Mouse (Mus musculus) cerebellum, adult 8-10 months (tissue): ENCODE measurements at regions not wholly inside any gene's neighbourhood (a gene's known extent, or its start where the extent isn't known, plus 50 kb on each side); places are given as distances from the start of the nearest gene placed in this dataset.
A peak's percentile ranks its signal among the peaks of the same experiment; 100 is the strongest.
"Not testable (repeated sequence)": the region's sequence is repeated elsewhere in the genome, so short reads cannot be mapped to it uniquely, and the experiment has no call there.

Experiments
- DNase-seq: peaks from one replicate; pipeline ENCODE4 v3.0.0; 2022

DNA sequence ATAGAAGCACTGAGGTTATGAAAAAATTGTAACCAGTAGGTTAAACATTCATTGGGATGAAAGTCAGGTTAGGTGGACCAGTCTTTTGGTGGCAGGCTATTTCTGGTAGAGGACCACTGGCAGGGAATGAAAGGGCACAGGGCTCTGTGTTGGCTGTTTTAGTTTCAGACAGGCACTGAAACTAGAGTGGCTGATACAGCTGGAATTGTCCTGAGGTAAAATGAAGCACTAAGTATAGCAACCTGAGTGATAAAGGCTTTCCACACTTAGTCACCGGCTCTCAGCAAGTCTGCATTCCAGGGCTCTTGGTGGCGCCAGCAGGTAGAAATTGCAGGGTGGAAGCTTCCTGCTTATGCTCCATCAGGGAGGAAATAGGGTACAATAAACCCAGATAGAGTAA, 262.2 kb upstream of the Tmpo start:
- DNase-seq: no peak

DNA sequence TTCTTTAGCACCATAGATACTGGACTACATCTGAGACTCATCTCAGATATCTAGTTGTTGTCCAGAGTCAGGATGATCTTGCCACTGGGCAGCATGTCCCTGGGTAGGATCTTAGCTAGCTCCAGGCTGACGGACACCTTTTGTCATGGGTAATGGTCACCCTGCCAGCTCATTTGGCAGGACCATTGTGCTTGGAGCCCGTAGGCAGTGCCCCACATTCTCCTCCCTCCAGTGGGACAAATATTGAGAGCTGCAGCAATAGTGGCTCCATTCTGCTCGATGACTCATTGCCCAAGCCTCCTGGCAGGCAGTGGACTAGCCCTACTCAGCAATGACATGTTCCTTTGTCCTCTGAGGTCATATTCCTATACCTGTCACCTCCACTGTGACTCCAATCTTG, 258.9 kb upstream of the Tmpo start:
- DNase-seq: no peak

DNA sequence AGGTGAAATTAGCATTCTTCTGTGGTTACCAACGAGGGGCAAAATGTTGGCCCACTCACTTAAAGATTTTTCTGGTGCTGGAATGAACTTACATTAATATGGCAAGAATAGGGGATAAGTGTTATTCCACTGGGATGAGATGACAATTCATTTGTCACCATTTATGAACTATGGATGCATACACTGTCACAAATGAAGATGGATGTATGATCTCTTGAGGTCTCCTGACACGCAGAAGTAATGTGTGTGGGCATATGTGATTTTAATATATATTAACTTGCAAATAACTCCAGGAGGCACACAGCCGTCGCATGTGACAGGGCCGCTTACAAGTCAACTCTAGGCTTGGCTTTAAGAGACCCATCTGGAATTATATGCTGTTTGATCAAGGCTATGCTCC, 256.8 kb upstream of the Tmpo start:
- no peak for DNase-seq

DNA sequence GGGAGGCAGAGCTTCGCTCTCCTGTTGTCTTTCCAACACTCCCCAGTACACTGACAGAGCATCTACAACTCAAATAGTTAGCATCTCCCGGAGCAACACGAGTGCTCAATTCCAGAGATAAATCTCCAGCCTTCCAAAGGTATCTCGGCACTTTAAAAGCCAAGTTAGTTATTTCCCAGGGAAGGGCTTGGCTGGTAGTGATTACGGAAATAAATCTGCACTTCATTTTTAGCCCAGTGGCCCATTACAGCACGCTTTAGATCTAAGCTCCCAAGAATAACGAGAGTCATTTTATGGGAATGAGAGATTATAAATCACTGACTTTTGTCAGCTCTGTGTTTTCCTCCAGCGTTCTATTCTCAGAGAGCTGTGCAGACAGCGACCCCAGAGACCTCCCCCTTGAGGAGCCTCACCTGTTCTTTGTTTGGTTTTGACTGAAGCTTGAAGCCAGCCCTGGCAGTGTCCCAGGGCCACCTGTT, 255.0 kb upstream of the Tmpo start:
- no peak for DNase-seq

DNA sequence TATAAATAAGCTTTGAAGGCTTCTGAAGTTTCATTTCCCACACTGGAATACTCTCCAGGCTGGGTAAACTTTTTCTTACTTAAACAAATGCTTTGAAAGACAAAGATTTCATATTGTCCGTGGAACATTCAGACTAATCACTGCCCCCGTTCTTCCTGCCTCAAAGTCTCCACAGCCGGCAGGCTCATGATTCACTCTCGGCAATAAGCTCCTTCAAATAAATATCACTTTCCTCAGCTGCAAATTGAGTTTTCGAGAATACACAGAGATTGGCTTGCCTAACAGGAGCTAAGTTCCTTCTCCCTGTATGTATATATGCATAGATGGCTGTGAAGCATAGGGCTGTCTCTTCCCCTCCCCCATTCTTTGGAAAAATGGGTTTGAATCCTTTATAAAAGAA, 249.2 kb upstream of the Tmpo start:
- no peak for DNase-seq

DNA sequence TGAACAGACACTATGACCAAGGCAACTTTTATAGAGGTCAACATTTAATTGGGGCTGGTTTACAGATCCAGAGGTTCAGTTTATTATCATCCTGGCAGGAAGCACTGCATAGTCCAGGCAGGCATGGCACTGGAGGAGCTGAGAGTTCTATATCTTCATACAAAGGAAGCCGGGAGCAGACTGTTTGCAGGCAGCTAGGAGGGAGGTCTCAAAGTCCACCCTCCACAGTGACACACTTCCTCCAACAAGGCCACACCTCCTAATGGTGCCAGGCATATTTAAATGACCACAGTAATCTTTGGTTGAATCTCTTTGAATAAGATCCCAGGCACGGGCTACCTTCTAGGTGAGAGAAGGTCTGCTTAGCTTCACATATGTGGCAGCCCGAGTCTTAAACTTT, 245.5 kb upstream of the Tmpo start:
- no peak for DNase-seq

DNA sequence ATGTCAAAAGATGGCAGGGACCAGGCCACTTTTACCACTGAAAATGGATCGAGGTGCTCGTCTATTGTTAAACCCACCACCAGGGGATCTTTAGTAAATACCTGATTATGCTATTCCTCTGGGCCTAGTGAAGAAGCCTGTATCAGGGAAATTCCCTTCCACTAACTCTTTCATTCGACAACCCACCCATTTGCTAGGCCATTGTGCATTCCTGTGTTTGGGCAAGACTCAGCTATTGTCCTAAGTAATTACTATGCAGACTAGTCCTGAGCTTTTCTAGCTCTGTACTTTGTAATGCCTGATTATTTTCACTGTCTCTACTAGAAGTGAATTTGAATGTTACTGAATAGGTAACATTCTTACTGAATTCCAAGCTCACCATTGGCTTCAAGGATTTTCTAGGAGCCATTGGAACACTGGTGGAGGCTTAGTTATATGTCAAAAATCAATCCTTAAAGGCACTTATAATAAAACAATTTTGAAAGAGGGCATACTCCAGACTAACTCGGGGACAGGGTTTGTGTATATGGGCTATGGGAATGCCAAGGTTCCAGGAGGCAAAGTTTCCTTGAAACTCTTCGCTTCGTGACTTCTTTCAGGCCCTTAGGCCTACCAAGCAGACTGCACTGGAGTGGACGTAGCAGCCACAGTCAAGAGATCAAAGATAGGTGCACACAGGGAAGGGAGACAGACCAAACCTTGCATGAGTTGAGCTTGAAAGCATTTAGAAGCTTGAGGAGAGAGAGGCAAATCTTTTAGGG, 244.7 kb upstream of the Tmpo start:
- DNase-seq: not testable (repeated sequence)

DNA sequence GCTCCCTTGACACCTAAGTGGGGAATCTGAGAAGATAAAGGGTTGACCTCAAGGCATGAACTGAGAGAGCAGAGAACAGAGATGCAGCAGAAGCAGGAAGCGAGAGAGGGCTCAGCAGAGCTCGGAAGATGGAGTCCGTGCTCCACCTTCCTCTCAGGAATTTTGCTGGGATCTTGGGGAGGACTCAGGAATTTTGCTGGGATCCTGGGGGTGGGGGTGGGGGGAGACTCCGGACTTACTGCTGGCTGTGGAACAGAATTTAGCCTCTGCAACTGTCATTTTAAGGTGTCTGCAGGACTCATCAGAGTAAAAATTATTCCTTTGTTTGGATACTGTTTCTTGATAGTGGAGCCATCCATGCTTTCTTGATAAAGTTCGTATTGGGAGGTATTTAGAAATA, 243.7 kb upstream of the Tmpo start:
- DNase-seq: no peak

DNA sequence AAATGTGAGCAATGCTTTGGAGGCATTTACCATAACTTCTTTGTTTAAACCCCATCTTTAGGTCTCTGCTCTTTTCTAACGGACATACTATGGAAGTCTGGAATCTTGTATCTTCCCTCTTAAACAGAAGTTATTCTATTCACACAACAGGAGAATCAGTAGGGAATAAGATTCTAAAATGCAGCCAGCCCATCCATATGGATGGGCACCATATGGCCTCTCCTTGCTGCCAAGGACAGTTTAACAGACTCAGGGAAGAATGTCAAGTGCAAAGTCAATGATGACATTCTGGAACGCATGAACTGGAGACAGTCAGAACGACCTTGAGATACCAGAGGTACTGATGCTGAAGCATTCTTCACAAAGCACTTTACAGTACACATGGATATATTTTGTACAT, 206.1 kb upstream of the Tmpo start:
- DNase-seq: no peak

DNA sequence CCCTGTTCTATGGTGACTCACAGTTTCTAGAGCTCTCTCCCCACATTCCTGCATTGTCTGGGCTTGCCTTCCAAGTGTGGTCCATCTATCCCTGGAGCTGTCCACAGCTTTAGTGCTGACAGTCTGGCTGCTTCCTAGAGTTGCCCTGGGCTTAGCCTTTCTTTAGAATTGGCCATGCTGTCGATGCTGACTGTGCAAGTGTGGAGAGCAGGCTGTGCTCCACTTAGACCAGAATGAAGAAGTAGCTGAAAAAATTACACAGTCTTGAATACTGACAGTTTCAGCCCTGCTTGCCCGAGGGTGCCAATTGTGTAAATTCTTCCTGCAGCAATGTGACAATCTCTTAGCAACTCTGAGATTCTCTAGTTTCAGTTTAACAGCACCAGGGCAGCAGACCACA, 203.3 kb upstream of the Tmpo start:
- DNase-seq: peak; percentile 16

DNA sequence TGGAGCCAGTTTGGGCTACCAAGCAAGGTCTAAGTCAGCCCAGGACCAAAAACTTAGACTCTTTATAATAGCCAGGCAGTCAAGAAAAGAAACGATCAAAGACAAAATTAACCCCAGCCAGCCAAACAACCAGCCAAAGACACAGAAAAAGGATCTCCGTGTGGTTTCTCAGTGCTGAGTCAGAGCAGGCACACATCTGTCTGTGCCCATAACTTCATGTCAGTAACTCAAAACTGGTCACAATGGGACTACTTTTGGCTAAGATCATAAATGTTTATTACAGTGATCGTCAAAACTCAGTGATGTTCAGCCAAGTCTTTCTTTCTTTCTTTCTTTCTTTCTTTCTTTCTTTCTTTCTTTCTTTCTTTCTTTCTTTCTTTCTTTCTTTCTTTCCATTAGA, 195.6 kb upstream of the Tmpo start:
- no peak for DNase-seq

DNA sequence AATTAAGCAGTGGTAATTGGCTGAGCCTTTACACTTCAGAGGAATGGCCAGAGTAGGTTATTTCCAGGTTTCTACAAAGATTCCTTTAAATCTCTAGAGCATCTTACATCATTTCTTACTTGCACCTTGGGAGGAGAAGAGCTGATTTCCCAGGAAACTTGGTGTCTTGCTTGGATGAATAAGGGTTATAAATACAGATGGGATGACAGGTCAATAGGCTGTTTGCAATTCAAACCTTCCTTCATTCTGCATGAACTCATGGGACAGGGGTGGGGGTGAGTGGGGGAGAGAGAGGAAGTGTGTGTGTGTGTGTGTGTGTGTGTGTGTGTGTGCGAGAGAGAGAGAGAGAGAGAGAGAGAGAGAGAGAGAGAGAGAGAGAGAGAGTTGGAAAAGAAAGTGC, 186.4 kb upstream of the Tmpo start:
- DNase-seq: no peak

DNA sequence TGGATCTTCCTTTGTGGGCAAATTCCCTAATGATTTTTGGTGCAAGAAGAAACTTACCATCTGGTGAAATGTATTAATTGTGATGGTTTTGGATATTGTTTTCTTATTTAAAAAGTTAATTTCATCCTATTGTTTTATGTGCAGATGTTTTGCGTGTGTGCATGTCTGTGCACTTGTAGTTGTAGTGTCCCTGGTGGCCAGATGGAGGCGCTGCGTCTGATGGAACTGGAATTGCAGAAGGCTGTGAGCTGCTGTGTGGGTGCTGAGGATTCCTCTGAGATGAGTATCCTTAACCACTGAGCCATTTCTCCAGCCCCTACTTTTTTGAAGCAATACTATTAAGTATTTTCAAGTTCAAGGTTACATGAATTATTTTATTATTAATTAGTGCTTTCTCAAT, 181.5 kb upstream of the Tmpo start:
- DNase-seq: no peak

DNA sequence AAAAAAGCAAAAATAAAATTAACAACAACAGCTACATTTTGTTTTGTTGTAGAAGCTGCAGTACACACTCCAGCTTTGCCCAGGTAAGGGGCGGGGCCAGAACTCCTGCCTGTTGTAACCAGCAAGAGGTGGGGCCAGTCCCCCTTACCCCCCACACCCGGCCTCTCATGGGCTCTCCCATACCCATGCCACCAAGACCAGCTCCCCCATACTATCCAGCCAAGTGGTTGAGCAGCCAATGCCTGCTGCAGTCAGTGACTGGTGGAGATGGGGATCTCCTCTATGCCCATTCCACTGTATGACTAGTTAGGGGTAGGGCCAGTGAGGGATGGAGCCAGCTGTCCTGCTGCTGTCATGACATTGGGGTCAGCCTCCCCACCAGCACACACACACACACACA, 180.5 kb upstream of the Tmpo start:
- DNase-seq: no peak

DNA sequence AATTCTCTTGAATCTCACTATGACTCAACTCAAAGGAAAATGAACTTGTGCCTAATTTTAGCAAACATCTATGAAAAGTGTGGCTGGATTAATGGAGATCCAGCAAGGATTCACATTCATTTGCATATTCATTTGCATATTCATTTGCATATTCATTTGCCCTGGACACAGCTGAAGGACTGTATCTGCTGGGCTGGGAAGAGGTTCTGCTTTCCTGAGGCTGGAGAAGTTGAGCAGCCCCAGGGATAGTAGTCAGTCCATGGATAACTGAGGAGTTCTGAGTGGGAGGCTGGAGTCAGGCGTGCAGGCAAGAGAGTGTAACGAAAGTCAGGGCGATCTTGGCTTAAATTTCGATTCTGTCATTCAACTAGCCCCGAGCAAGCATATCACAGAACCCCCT, 164.3 kb upstream of the Tmpo start:
- DNase-seq: no peak

DNA sequence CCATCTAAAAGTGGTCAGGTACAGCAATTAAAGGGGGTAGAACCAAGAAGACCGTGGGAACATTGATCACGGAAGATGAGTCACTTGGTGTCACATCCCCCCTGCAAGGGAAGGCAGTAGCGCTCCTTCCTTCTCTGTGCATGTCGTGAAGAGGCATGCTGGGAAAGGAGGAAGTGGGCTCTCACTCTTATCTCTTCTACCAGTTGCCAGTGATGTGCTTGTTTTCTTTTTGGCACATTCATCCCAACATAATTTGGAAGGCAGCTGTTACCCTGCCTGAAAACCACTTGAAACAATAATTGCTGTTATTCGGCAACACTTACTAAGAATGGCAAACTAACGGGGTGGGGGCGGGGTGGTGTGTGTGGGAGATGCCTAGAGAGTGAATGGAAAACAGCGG, 161.0 kb upstream of the Tmpo start:
- no peak for DNase-seq

DNA sequence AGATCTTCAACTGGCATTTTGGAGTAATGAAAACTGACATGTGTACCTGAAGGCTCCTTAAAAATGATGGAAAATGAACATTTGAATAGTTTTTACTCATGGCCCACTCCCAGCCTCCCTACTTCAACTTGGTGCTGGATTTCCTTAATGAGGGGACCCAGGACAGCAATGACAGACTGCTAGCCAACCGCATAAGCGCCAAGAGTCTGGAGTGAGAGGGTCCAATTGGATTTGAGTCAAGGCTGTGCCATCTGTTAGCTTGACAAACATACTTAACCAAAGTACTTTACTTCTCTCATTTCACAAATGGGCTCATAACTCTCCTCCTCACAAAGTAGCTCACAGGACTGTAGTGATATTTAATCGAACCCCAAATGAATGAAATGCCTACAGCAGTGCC, 158.2 kb upstream of the Tmpo start:
- no peak for DNase-seq

DNA sequence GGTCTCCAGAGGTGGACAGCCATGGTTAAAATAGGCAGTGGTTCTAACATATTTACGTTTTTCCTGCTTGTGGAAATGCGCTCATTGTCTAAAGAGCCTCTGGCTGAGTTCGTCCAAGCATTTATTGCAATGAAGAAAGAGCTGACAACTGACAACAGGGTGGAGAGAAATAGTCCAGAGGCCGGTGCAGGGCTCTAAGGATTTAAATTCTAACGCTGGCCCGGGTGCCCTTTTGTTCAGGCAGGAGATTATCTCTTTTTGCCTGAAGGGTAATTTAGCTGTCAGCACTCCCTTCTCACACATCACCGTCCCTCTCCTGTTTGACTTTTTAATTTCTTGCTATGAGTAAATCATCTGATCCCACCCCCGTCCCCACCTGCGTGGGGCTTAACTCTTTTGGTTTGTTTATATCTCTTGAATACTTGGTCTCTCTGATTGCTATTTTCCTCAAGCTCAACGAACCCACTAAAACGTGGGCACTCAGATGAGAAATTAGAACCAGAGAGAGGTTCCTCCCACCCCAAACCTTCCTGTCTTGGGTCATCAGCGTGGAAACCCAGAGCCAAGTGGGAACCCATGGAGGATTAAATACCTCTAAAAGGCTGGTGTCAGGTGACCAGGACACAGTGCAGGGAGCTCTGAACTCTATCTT, 145.7 kb upstream of the Tmpo start:
- DNase-seq: no peak

DNA sequence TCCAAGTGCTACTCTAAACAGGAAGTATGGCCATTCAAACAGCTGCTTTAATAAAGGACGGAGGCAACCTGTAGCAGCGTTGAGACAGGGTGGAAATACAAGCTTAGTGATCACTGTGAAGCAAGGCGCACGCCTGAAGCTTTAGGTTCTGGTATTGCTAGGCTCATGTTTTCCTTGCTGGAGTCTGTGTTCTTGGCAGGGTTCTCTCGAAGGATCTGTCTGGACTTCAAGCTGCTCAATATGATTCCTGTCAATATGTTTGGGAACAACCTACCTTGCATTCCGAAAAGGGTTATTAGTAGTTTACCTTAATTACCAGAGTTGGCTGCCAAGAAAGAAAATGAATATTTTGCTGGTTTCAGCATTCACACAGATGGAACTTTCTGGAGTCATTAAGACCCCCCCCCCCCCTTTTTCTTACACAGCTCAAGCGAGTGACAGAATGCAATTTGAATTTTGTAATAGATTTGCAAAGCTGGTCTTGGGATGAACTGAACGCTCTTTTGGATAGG, 145.1 kb upstream of the Tmpo start:
- DNase-seq: no peak

DNA sequence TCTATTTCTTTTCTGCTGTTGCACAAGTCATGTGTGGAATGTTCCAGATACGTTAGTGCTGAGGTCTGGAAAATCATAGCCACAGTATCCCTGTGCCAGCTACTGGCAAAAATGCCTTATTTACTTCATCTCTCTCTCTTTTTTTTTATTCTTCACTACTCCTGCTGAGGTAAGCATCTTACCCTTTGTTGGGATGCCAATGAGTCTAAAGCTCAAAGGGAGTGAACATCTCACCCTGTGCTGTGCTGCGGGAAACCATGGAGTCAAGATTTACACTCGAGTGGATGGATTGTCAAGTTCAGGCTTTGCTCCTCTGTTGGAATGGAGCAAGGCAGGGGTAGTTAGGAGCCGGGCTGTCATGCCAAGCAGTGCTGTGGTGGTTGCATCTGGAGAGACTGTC, 140.1 kb upstream of the Tmpo start:
- no peak for DNase-seq

DNA sequence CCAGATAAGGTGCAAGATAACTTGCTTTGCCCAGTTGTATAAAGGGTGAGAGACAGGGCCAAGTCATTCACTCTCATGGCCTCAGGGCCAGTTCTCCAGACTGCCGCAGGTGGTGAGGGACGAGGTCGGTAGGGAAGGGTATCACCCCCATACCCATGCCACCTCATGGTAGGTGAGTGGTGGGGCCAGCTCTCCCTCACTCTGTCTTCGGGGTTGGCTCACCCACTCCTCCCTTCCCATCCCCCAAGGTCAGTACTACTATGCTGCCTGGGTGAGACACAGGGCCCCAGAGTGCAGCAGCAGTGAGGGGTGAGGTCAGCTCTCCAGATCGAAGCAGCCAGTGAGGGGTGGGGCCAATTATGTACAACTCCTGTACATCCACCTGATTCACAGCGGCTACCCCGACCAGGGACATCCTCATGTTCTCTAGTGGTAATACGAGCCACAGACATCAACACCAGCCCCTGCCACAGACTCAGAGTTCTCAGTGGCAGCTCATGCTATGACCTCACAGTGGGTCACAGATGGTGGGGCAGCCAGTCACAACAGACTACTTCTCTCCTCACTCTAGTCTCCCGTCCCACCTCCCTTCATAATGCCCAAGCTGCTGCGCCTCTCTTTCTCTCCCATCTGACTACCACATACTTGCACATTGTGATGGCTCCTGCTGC, 138.5 kb upstream of the Tmpo start:
- DNase-seq: no peak

DNA sequence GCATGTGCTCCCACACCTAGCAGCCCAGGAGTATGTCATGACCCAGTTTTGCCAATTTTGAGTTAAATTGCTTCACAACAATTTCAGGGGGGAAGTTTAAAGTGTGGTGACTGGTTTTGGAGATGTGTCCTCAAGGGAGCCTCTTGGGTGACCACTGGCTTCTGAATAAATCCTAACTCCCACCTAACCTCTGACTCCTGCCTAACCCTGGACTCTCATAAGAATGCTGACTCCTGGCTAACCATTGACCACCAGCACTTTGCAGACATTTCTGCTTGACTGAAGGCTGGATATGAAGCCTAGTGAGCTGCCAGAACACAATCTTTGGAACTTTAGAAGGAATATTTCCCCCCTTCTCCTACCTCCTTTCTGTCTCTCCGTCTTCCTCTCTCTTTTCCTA, 133.3 kb upstream of the Tmpo start:
- no peak for DNase-seq

DNA sequence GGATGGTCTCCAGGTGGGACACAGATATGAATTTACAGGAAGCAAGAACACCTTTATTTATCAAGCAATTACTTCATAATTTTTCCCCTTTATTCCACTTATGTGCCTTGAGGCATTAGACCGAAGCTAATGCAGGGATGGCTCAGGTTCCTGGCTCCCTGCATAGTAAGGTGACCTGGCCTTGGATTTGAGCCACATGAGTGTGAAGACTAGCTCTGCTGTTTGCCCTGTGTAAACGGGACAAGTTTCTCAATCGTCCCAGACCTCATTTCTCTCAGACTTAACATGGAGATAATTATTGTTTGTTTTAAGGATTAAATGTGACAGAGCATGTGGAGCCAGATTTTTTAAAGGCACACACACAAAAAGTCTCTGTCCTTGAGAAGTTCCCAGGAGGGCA, 132.2 kb upstream of the Tmpo start:
- DNase-seq: no peak

DNA sequence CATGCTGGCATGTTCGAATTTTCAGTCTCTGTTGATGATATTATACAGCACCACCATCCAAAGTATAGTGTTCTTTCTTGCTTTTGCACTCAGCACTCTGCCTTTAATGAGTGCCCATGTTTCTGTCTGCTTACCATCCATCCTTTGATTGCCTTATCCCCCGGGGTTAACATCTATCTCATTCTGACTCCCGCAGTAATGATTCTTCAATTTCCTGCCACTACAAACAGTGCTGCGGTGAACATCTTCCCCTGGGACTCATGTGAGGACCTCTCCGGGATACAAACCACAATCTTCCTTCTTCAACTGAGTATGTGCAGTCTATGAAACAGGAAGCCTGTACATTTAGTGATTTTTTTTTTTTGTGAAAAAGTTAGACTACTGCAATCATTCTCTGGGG, 131.8 kb upstream of the Tmpo start:
- DNase-seq: no peak
